Mouse (Mus musculus) heart, embryonic 15.5 days (tissue): ENCODE measurements around the gene Olfr102. TPM values are rescaled to one million over a fixed set of nuclear protein-coding genes. Genes with fewer than 3 reads are reported as not detected.

Experiments
- ATAC-seq: fragments of 200-750 bp; cut with Nextera tagmentation; replicated peaks from 2 replicates; pipeline ENCODE4 v1.8.0; 2017; ENCODE audit warnings: low read depth, moderate TSS enrichment; ENCODE audit not compliant: insufficient number of reproducible peaks, insufficient read depth, low FRiP score
- H3K27ac ChIP-seq: fragments of 300-500 bp; sonication (generic); 2 replicates; pipeline ENCODE4 v1.5.1; 2015; ENCODE audit warnings: mild to moderate bottlenecking, inconsistent platforms
- H3K27me3 ChIP-seq: fragments of 300-500 bp; sonication (generic); 2 replicates; pipeline ENCODE4 v1.6.1; 2015; ENCODE audit warnings: inconsistent platforms
- H3K36me3 ChIP-seq: fragments of 300-500 bp; sonication (generic); 2 replicates; pipeline ENCODE4 v1.6.1; 2015; ENCODE audit warnings: mild to moderate bottlenecking, inconsistent platforms
- H3K4me1 ChIP-seq: fragments of 300-500 bp; sonication (generic); replicated peaks from 2 replicates; pipeline ENCODE4 v1.6.1; 2015; ENCODE audit warnings: inconsistent platforms
- H3K4me2 ChIP-seq: fragments of 300-500 bp; sonication (generic); 2 replicates; pipeline ENCODE4 v1.6.1; 2015; ENCODE audit warnings: inconsistent platforms, mild to moderate bottlenecking, moderate library complexity
- H3K4me3 ChIP-seq: fragments of 300-500 bp; sonication (generic); 2 replicates; pipeline ENCODE4 v1.5.1; 2015; ENCODE audit warnings: mild to moderate bottlenecking, inconsistent platforms
- H3K9ac ChIP-seq: fragments of 300-500 bp; sonication (generic); 2 replicates; pipeline ENCODE4 v1.6.1; 2015; ENCODE audit warnings: mild to moderate bottlenecking, inconsistent platforms
- H3K9me3 ChIP-seq: fragments of 300-500 bp; sonication (generic); replicated peaks from 2 replicates; pipeline ENCODE4 v1.6.1; 2016; ENCODE audit warnings: inconsistent platforms
- WGBS: fragments of 180-500 bp; shearing (Covaris S2); methylation state at CpG from one replicate; pipeline ENCODE4 v1.1.7; 2015; ENCODE audit warnings: mixed read lengths; 5-methylcytosine and 5-hydroxymethylcytosine counted together
- polyA plus RNA-seq: library from polyadenylated mRNA; unstranded; fragments of >200 nt; fragmentation: Nextera tagmentation; extraction: Ambion mirVana; gene quantifications from 2 replicates; pipeline ENCODE4 v1.2.1, GENCODE M21; 2015

Gene Olfr102
- polyA plus RNA-seq = not detected in 2 replicates

- no peak within 1 kb of the TSS for H3K4me2 ChIP-seq
- H3K4me3 ChIP-seq = no peak within 1 kb of the TSS
- no peaks in the 10 kb centered on the region for H3K9me3 ChIP-seq
- H3K9ac ChIP-seq = no peak within 1 kb of the TSS
- no peak within 1 kb of the TSS for H3K27ac ChIP-seq
- ATAC-seq = no peak
- H3K4me1 ChIP-seq = no peaks in the 10 kb centered on the region
- H3K27me3 ChIP-seq = no peaks in the 10 kb centered on the region
- H3K36me3 ChIP-seq = no peaks in the 10 kb centered on the region
These were observed at the start of gene Olfr102 for GRCm38 (mm10) chr17:37316954-37317353. Olfr102 (minus strand) TSS chr17:37317054.

DNA sequence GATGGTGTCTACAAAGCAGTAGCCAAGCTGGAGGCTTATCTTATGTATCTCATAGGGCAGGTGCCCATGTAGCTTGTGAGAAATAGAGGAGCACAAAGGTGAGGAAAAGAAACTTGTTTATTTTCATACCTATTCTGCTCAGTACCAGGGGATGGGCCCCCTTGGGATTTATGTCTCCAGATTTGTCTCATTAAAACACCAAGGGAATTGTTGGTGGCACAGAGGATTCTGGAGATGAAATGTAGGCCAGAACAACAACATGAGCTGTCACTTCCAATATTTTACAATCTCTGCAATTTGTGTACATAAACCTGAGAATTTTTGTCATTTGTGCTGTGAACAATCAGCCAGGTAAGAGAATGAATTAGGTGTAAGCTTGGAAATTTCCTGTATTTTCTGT is 42.4 kb upstream of the Olfr102 start, which contains the start of gene Olfr104-ps:
Gene Olfr104-ps, plus strand, starts transcription at position 301 of the 400 bp plus-strand sequence.
- H3K9me3 ChIP-seq = no peaks in the 10 kb centered on the region
- no peak for ATAC-seq
- no peak within 1 kb of the TSS for H3K9ac ChIP-seq

GRCm38 (mm10) chr17:37339598-37339997 is 22.7 kb upstream of the Olfr102 start, which contains the start of gene Olfr103:
Olfr103 (minus strand) TSS chr17:37339698.
- H3K9ac ChIP-seq = no peak within 1 kb of the TSS
- H3K27me3 ChIP-seq = no peaks in the 10 kb centered on the region
- no peak within 1 kb of the TSS for H3K27ac ChIP-seq
- ATAC-seq = no peak
- no peaks in the 10 kb centered on the region for H3K9me3 ChIP-seq
- H3K4me3 ChIP-seq = no peak within 1 kb of the TSS
- H3K4me1 ChIP-seq = no peaks in the 10 kb centered on the region
- H3K36me3 ChIP-seq = no peaks in the 10 kb centered on the region
- WGBS = 71% methylated on average over 2 of the region's 2 CpGs
- no peak within 1 kb of the TSS for H3K4me2 ChIP-seq

More for the DNA sequence above, 42.4 kb upstream of the Olfr102 start, which contains the start of gene Olfr104-ps:
- Histone ChIP-seq H3K4me1 (no peaks in the 10 kb centered on the region), H3K4me2 (no peak within 1 kb of the TSS), H3K4me3 (no peak within 1 kb of the TSS), H3K27ac (no peak within 1 kb of the TSS), H3K36me3 (no peaks in the 10 kb centered on the region), H3K27me3 (no peaks in the 10 kb centered on the region)

GRCm38 (mm10) chr17:37310146-37310699 is 6.6 kb downstream of the Olfr102 start:
- Histone ChIP-seq H3K4me3 (no peak overlapping the region), H3K9ac (no peak overlapping the region), H3K36me3 (no peaks in the 10 kb centered on the region), H3K4me2 (no peak overlapping the region), H3K9me3 (no peaks in the 10 kb centered on the region), H3K27ac (no peak overlapping the region), H3K4me1 (no peaks in the 10 kb centered on the region), H3K27me3 (no peaks in the 10 kb centered on the region)
- ATAC-seq = no peak
- 37% methylated on average over 2 of the region's 2 CpGs for WGBS

DNA sequence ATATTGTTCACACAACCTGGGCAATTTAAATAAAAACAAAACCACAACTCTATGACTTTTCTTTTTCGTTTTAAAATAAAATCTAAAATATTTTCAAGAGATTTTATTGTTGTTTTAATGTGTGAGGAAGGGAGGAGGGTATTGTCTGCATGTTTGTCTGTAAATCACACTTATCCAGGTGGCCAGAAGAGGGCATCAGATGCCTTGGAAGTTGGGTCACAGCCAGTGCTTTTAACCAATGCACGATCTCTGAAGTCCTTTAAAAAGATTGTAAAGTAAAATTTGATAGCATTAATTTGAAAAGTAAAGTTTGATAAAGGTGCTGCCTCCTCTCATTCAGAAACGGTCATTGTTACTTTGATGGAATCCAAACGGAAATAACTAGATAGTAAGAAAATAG is 8.4 kb downstream of the Olfr102 start:
- no peaks in the 10 kb centered on the region for H3K27me3 ChIP-seq
- no peaks in the 10 kb centered on the region for H3K4me1 ChIP-seq
- WGBS = 30% methylated on average over 4 of the region's 4 CpGs
- no peak for ATAC-seq
- H3K4me3 ChIP-seq = no peak overlapping the region
- H3K27ac ChIP-seq = no peak overlapping the region
- no peaks in the 10 kb centered on the region for H3K36me3 ChIP-seq
- H3K9ac ChIP-seq = no peak overlapping the region
- no peak overlapping the region for H3K4me2 ChIP-seq
- no peaks in the 10 kb centered on the region for H3K9me3 ChIP-seq

DNA sequence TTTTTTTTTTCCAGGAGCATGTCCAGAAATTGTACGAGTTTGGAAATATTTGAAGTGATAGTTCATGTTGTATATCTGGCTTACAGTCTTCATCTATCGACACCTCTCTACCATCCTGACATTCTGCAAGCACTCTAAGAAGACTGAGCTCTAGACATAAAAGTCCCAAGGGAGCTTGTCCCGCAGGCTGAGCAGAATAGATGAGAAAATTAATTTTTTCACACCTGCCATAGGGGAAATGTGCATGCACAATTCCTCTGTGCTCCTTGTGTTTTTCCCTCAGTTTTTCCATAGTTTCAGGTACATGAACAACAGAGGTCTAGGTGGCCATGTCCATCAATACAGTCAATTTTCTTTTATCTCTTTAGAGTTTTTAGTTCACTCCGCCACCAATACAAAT is 12.6 kb downstream of the Olfr102 start, which contains the start of gene Olfr101:
Gene Olfr101, minus strand, starts transcription at position 101 of the 400 bp plus-strand sequence.
- no peaks in the 10 kb centered on the region for H3K4me1 ChIP-seq
- no peaks in the 10 kb centered on the region for H3K36me3 ChIP-seq
- H3K9me3 ChIP-seq = no peaks in the 10 kb centered on the region
- no peak for ATAC-seq
- no peak within 1 kb of the TSS for H3K27ac ChIP-seq
- 66% methylated on average over 4 of the region's 4 CpGs for WGBS
- H3K4me3 ChIP-seq = no peak within 1 kb of the TSS
- no peak within 1 kb of the TSS for H3K9ac ChIP-seq
- no peak within 1 kb of the TSS for H3K4me2 ChIP-seq
- no peaks in the 10 kb centered on the region for H3K27me3 ChIP-seq

DNA sequence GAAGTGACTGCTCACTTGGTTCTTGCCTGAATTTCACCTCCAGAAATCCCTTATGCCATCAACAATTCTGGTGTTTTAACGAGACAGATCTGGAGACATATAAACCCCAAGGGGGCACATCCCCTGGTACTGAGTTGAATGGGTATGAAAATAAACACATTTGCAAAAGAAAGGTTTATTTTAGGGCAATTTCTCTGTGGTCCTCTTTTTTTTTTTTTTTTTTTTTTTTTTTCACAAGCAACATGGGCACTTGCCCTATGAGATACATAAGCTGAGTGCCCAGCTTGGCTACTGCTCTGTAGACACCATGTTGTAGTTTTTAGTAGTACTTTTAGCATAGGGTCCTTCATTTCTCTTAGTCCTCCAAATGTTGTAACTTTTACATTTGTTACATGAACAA is 33.5 kb downstream of the Olfr102 start, which contains the start of gene Olfr99:
Gene Olfr99, minus strand, starts transcription at position 101 of the 400 bp plus-strand sequence.
- H3K9me3 ChIP-seq = no peaks in the 10 kb centered on the region
- no peak within 1 kb of the TSS for H3K4me2 ChIP-seq
- no peak within 1 kb of the TSS for H3K27ac ChIP-seq
- H3K9ac ChIP-seq = no peak within 1 kb of the TSS
- H3K4me1 ChIP-seq = no peaks in the 10 kb centered on the region
- 62% methylated on average over 1 of the region's 1 CpGs for WGBS
- no peak for ATAC-seq
- H3K36me3 ChIP-seq = no peaks in the 10 kb centered on the region
- H3K4me3 ChIP-seq = no peak within 1 kb of the TSS
- H3K27me3 ChIP-seq = no peaks in the 10 kb centered on the region

DNA sequence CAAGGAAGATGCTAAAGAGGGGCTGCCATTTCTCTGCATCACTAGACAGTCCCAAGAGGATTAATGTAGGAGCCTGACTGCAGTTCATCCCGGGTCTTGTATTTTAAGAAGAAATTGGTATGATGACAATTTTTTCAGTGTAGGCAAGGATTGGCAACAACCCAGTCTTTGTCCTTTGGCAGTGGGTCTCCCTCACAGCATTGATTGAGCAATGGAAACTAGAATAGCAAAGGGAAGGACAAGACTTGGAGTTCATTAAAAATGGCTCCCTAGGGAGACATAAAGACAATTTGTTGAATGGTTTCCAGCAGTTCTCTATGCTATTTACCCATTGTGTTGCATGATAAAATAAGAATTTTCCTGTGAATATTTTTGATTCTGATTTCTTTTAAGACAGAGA is 36.5 kb downstream of the Olfr102 start:
- H3K4me1 ChIP-seq = no peaks in the 10 kb centered on the region
- no peak overlapping the region for H3K9ac ChIP-seq
- H3K4me2 ChIP-seq = no peak overlapping the region
- WGBS = 70% methylated on average over 1 of the region's 1 CpGs
- H3K4me3 ChIP-seq = no peak overlapping the region
- H3K36me3 ChIP-seq = no peaks in the 10 kb centered on the region
- no peak overlapping the region for H3K27ac ChIP-seq
- H3K27me3 ChIP-seq = no peaks in the 10 kb centered on the region
- no peaks in the 10 kb centered on the region for H3K9me3 ChIP-seq
- no peak for ATAC-seq

GRCm38 (mm10) chr17:37276573-37276972 is 40.3 kb downstream of the Olfr102 start:
- Histone ChIP-seq H3K27me3 (no peaks in the 10 kb centered on the region), H3K27ac (no peak overlapping the region), H3K9ac (no peak overlapping the region), H3K4me1 (no peaks in the 10 kb centered on the region), H3K4me3 (no peak overlapping the region), H3K36me3 (no peaks in the 10 kb centered on the region), H3K4me2 (no peak overlapping the region), H3K9me3 (no peaks in the 10 kb centered on the region)
- ATAC-seq = no peak

DNA sequence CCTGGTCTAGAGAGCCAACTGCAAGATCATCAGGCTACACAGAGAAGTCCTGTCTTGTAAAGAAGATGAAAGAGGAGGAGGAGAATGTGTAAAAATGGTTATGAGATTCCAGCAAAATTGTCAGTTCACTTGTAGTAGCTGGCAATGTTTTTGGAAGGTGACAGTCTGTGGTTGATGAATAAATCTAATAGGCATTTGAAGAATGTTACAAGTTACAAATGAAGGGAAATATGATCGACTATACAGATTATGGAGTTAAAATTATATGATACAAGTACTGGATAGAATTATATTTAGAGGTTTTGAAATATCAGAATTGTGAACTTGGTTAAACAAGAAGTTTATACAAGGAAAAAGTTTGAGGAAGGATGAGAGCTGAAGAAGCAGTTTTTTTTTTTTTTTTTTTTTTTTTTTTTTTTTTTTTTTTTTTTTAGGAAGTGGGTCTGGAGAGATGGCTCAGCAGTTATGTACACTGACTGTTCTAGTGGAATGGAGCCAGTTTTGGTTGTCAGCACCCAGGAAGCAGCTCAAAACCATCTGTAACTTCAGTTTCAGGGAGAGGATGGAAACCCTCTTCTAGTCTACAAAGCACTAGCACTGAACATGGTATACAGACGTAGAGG is 41.1 kb downstream of the Olfr102 start:
- H3K4me2 ChIP-seq = no peak overlapping the region
- 67% methylated on average over 2 of the region's 2 CpGs for WGBS

DNA sequence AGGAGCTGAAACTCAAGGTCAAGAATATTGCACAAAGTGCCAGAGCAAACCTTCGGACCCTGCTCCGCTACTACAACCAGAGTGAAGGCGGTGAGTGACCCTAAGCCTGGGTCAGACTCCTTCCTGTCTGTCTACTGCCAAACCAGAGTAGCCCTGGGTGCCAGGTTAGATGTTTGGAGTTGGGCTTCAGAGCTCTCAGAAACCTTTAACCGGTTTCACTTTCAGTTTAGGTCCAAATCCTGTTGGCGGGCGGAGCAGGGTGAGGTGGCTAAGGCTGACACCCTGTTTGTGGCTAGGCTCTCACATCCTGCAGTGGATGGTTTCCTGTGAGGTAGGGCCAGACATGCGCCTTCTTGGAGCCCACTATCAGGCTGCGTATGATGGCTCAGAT is 46.2 kb downstream of the Olfr102 start:
- H3K36me3 ChIP-seq = no peaks in the 10 kb centered on the region
- no peaks in the 10 kb centered on the region for H3K4me1 ChIP-seq
- no peaks in the 10 kb centered on the region for H3K27me3 ChIP-seq
- H3K4me3 ChIP-seq = peak overlapping the region; percentile 62
- H3K9me3 ChIP-seq = no peaks in the 10 kb centered on the region
- 51% methylated on average over 8 of the region's 8 CpGs for WGBS
- peak; percentile 29; the same call in 1 of the 2 replicates for ATAC-seq
- H3K27ac ChIP-seq = no peak overlapping the region
- peak overlapping the region; percentile 95 for H3K4me2 ChIP-seq
- peak overlapping the region; percentile 47; the same call in 1 of the 2 replicates for H3K9ac ChIP-seq

More for the DNA sequence above, 41.1 kb downstream of the Olfr102 start:
- Histone ChIP-seq H3K9ac (no peak overlapping the region), H3K9me3 (no peaks in the 10 kb centered on the region), H3K4me3 (no peak overlapping the region), H3K4me1 (no peaks in the 10 kb centered on the region), H3K27ac (no peak overlapping the region), H3K27me3 (no peaks in the 10 kb centered on the region), H3K36me3 (no peaks in the 10 kb centered on the region)
- no peak for ATAC-seq
